Mouse (Mus musculus) olfactory bulb, adult 2 months (tissue): ENCODE measurements around the gene Syt16.

Experiments
- CTCF ChIP-seq: fragments of 200-500 bp; IDR thresholded peaks from 2 replicates; pipeline ENCODE4 v1.5.1; 2012; ENCODE audit warnings: low read depth, mild to moderate bottlenecking, low read length, moderate library complexity; ENCODE audit not compliant: insufficient read depth
- POLR2A ChIP-seq: fragments of 200-500 bp; IDR thresholded peaks from 2 replicates; pipeline ENCODE4 v1.6.1; 2012; ENCODE audit warnings: mild to moderate bottlenecking, low read depth, low read length, moderate library complexity; ENCODE audit not compliant: insufficient read depth

DNA sequence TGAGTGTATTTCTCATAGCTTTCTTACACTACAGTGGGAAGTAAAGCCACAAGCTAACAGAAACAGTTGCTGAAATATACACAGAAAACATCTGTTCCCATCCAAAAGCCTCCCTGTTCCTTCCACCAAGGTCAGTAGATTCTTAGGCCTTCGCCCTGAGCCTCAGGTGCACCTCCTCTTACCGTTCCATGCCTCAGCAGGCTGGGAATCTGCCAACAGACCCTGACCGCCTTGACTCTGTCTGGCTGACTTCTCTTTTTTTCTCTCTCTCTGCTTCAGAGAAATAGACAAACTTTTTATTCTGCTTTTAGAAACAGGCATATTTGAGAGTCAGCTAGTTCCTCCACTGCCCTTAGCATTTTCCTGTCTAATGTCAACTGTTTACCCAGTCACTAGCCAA, 19.3 kb upstream of the Syt16 start:
- TF ChIP-seq CTCF (no peak), POLR2A (no peak)
